Mouse (Mus musculus) intestine, embryonic 16.5 days (tissue): ENCODE data around the gene Cda. TPM values are rescaled to one million over a fixed set of nuclear protein-coding genes. Genes with fewer than 3 reads are reported as not detected.

ENCODE experiments used
- ATAC-seq: fragments of 200-750 bp; cut with Nextera tagmentation; 2 replicates; pipeline ENCODE4 v1.8.0; 2017; ENCODE audit warnings: moderate TSS enrichment, moderate library complexity
- H3K27ac ChIP-seq: fragments of 300-500 bp; sonication (generic); 2 replicates; pipeline ENCODE4 v1.5.1; 2014; ENCODE audit warnings: mild to moderate bottlenecking, low read length
- H3K27me3 ChIP-seq: fragments of 300-500 bp; sonication (generic); replicated peaks from 2 replicates; pipeline ENCODE4 v1.6.1; 2014; ENCODE audit warnings: low read length, control low read depth, mixed read lengths; ENCODE audit not compliant: control insufficient read depth, insufficient read depth
- H3K36me3 ChIP-seq: fragments of 300-500 bp; sonication (generic); 2 replicates; pipeline ENCODE4 v1.6.1; 2014; ENCODE audit warnings: low read length, control low read depth; ENCODE audit not compliant: control insufficient read depth, insufficient read depth
- H3K4me1 ChIP-seq: fragments of 300-500 bp; sonication (generic); 2 replicates; pipeline ENCODE4 v1.6.1; 2014; ENCODE audit warnings: low read length, control low read depth, mixed read lengths; ENCODE audit not compliant: control insufficient read depth, insufficient read depth
- H3K4me2 ChIP-seq: fragments of 300-500 bp; sonication (generic); 2 replicates; pipeline ENCODE4 v1.6.1; 2014; ENCODE audit warnings: low read depth, low read length, control low read depth
- H3K4me3 ChIP-seq: fragments of 300-500 bp; sonication (generic); 2 replicates; pipeline ENCODE4 v1.5.1; 2014; ENCODE audit warnings: mild to moderate bottlenecking, low read length
- H3K9ac ChIP-seq: fragments of 300-500 bp; sonication (generic); 2 replicates; pipeline ENCODE4 v1.6.1; 2014; ENCODE audit warnings: low read depth, low read length
- H3K9me3 ChIP-seq: fragments of 300-500 bp; sonication (generic); 2 replicates; pipeline ENCODE4 v1.6.1; 2016; ENCODE audit warnings: low read length, control low read depth; ENCODE audit not compliant: control insufficient read depth
- WGBS: fragments of 180-500 bp; shearing (Covaris S2); extraction: QIAGEN DNeasy Blood & Tissue Kit; methylation state at CpG from one replicate; pipeline ENCODE4 v1.1.7; 2014; 5-methylcytosine and 5-hydroxymethylcytosine counted together
- polyA plus RNA-seq: library from polyadenylated mRNA; unstranded; fragments of >200 nt; fragmentation: Nextera tagmentation; extraction: Ambion mirVana; gene quantifications from 2 replicates; pipeline ENCODE4 v1.2.1, GENCODE M21; 2015

The Cda gene
- polyA plus RNA-seq, 1 experiment from 2014 or later, result 39.2 TPM

DNA sequence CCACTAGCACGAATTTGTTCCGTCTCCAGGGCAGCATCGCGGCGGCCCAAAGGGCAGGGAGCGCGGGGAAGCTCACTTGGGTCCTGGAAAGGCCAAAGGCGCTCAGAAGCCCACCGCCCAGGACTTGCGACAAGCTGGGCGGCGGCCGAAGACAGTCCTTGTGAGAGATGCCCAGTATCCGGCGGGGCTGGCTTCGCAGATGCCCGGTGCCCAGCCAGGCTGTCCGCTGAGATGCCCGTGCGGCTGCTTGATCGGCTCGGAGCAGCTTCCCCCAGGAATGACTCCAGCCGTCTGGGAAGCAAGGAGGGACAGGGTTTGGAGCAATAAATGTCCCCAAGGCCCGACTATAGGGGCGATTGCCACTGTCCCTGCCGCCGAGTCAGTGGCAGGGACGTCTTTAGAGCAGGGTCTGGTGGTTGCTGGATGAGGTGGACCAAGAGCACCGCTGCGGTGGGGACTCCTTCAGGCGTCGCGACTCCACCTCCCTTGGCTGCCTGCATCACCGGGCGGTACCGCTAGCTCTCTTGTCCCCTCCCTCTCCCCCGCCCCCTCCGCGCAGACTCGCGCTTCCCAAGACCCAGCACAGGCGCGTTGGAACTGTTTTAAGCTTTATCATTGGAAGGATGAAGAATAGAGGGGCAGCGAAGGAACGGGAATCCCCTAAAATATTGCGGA is 28.3 kb upstream of the Cda start, which contains the start of gene Fam43b:
Gene Fam43b (minus strand): TSS at position 558 of the 675 bp plus-strand sequence.
- Histone ChIP-seq H3K4me1 (peaks cover 19% of the 10 kb centered on the region), H3K27me3 (peaks cover 57% of the 10 kb centered on the region), H3K9ac (no peak within 1 kb of the TSS), H3K36me3 (no peaks in the 10 kb centered on the region), H3K9me3 (no peaks in the 10 kb centered on the region), H3K27ac (no peak within 1 kb of the TSS), H3K4me3 (peak within 1 kb of the TSS; percentile 40), H3K4me2 (peak within 1 kb of the TSS; percentile 50)
- ATAC-seq, result no peak
- WGBS, result under 1% methylated on average over 46 of the region's 46 CpGs

DNA sequence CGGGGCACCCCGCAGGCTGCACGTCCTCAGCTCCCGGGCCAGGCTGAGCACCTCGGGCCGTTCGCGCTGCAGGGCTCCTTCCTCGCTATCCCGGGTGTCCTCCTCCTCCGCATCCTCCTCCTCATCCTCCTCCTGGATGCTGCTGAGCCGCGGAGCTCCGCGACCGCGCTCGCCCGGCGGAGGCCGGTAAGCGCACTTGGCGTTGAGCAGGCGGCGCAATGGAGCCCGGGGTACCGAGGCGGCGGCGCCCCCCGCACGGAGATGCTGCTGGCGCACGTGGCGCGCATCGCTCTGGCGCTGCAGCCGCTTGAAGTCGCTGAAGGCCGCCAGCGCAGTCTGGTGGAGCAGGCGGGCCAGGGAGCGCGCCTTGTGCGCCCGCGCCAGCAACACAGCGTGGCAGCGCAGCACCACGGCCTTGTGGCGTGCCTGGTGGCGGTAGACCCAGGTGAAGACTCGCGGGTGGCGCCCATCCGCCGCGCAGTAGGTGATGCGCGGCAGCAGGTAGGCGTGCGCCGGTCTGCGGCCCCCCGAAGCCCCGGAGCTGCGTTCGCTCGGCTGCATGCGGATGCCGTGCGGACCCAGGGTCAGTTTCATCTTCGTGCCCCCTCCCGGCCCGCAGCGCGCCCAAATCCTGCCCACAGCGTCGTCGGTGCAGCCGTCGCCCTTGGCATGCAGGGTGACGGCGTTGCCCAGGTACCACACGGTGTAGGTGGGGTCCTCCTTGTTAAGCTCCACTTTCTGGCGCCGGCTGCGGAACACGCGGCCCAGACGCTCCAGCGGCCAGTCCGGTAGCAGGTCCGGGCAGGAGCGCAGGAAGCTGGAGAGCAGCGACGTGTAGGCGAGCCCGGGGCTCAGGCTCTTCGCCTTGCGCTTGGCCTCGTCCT is 27.5 kb upstream of the Cda start:
- Histone ChIP-seq H3K27me3 (peaks cover 57% of the 10 kb centered on the region), H3K9ac (no peak overlapping the region), H3K4me3 (peak overlapping the region; percentile 40), H3K9me3 (no peaks in the 10 kb centered on the region), H3K4me1 (peaks cover 19% of the 10 kb centered on the region), H3K4me2 (peak overlapping the region; percentile 50), H3K36me3 (no peaks in the 10 kb centered on the region), H3K27ac (no peak overlapping the region)
- ATAC-seq, result no peak
- under 1% methylated on average over 103 of the region's 103 CpGs for WGBS

DNA sequence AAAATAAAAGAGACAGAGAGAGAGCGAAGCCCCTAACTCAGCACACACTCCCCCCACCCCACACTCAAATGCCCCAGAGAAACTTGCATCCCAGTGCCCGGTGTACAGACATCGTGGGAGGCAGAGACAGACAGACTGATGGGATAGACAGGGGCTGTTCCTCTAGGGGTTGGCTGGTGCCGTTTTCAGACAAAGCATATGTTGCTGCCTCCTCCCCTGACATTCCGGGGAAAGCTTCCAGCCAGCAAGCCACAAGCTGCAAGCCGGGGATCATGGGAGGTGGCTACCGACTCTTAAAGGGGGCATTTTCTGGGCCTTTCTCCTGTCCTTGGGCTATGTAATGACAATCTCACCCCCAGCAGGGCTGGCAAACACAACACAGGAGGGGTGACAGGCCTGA is 25.9 kb upstream of the Cda start:
- Histone ChIP-seq H3K9me3 (no peaks in the 10 kb centered on the region), H3K27me3 (peaks cover 57% of the 10 kb centered on the region), H3K27ac (no peak overlapping the region), H3K36me3 (no peaks in the 10 kb centered on the region), H3K4me2 (no peak overlapping the region), H3K4me3 (no peak overlapping the region), H3K4me1 (peaks cover 19% of the 10 kb centered on the region), H3K9ac (no peak overlapping the region)
- WGBS, result 57% methylated on average over 7 of the region's 7 CpGs
- ATAC-seq, result no peak

DNA sequence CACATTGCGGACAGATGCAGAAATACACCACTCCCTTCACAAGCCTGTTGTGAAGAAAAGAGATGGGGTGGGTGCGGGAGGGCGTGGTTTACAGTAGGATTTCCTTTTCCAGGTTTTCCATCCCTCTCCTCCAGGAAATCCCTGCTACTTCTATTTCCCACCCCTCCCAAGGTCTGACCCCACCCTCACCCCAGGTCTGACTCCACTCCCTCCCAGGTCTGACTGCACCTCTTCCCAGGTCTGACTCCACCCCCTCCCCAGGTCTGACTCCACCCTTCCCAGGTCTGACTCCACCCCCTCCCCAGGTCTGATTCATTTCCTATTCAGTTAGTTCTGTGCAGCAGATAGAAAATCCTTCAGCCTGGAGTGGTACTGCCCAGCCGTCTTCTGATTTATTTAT is 16.0 kb upstream of the Cda start:
- no peaks in the 10 kb centered on the region for H3K36me3 ChIP-seq
- no peak overlapping the region for H3K4me2 ChIP-seq
- H3K4me3 ChIP-seq, result no peak overlapping the region
- ATAC-seq, result peak; percentile 67; the same call in 1 of the 2 replicates
- no peaks in the 10 kb centered on the region for H3K9me3 ChIP-seq
- no peaks in the 10 kb centered on the region for H3K4me1 ChIP-seq
- WGBS, result 45% methylated on average over 4 of the region's 4 CpGs
- H3K27ac ChIP-seq, result no peak overlapping the region
- no peaks in the 10 kb centered on the region for H3K27me3 ChIP-seq
- no peak overlapping the region for H3K9ac ChIP-seq

DNA sequence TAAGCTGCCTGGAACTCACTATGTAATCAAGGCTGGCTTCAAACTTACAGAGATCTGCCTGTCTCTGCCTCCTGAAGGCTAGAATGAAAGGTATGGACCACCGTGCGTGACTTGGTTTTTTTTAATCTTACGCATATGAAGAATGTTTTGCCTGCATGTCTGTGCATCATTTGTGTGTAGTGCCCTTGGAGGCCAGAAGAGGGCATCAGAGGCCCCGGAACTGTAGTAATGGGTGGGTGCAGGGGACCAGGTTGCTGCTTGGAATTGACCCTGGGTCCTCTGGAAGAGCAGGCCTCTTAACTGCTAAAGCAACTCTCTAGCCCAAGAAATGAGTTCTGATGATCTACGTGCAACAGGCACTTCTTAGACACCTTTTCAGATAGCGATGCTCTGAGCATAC is 14.7 kb upstream of the Cda start:
- no peak for ATAC-seq
- no peaks in the 10 kb centered on the region for H3K36me3 ChIP-seq
- H3K4me3 ChIP-seq, result no peak overlapping the region
- no peaks in the 10 kb centered on the region for H3K9me3 ChIP-seq
- no peak overlapping the region for H3K27ac ChIP-seq
- WGBS, result 73% methylated on average over 6 of the region's 6 CpGs
- no peaks in the 10 kb centered on the region for H3K4me1 ChIP-seq
- no peak overlapping the region for H3K9ac ChIP-seq
- H3K27me3 ChIP-seq, result no peaks in the 10 kb centered on the region
- no peak overlapping the region for H3K4me2 ChIP-seq

DNA sequence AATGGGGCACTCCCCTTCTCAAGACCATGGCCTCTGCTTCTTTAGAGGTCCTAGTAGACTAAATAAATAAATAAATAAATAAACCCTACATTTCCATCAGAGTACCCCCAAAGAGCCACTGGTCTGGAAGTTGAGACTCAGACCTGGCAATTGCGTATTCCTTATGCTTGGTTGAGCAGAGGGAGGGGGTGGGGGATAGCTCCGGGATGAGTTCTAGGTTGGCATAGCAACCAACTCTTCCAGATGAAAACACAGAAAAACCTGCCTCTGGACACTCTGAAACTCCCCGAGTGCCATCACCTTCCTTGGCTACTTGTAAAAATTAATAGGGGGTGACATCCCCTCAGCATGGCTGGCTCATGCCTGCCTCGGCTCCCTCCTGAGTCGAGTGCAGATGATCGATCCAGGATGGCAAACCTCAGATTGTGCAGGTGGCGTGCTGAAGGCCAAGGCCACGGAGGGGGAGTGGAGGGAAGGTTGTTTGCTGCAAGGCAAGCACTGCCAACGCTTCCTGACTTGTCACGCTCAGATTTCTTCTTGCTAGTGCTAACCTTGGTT is 12.4 kb upstream of the Cda start:
- H3K4me3 ChIP-seq, result no peak overlapping the region
- H3K9me3 ChIP-seq, result no peaks in the 10 kb centered on the region
- no peak overlapping the region for H3K9ac ChIP-seq
- no peak overlapping the region for H3K4me2 ChIP-seq
- no peak for ATAC-seq
- WGBS, result 43% methylated on average over 10 of the region's 10 CpGs
- no peaks in the 10 kb centered on the region for H3K27me3 ChIP-seq
- no peak overlapping the region for H3K27ac ChIP-seq
- H3K36me3 ChIP-seq, result no peaks in the 10 kb centered on the region
- no peaks in the 10 kb centered on the region for H3K4me1 ChIP-seq

DNA sequence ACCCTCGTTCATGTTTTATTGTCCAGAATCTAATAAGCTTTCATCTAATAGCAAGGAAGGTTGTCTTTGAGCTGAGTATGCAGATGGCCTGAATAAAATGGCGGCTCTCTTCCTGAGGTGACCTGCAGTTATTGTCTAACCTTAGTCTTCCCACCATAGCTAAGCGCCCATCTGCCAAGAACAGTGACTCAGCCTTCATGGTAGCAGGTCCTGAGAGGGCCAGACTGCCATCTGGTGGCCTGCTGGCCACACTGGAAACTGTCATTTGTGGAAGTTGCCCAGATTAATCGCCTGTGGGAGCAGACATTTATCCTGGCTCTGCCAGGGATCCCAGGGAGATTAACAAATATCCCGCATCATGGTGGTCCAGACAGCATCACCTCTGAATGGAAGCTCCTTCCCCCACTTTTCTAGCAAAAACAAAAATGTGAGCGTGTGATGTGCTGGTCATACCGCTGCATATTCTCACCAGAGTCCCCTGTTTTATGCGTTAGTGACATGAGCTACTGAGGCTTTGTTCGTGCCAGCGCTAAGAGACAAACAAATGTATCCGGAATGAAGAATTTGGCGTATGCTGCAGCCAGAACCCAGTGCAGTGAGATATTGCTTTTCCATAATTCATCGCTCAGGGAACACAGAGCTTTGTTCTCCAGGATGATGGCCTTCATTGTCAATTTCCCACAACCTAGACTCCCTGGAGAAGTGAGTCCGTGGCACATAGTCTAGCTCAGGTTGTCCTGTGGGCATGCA is 11.5 kb upstream of the Cda start:
- no peak for ATAC-seq
- H3K4me1 ChIP-seq, result no peaks in the 10 kb centered on the region
- no peaks in the 10 kb centered on the region for H3K36me3 ChIP-seq
- no peak overlapping the region for H3K27ac ChIP-seq
- H3K9me3 ChIP-seq, result no peaks in the 10 kb centered on the region
- no peaks in the 10 kb centered on the region for H3K27me3 ChIP-seq
- H3K4me2 ChIP-seq, result no peak overlapping the region
- WGBS, result 51% methylated on average over 14 of the region's 14 CpGs
- no peak overlapping the region for H3K4me3 ChIP-seq
- no peak overlapping the region for H3K9ac ChIP-seq

DNA sequence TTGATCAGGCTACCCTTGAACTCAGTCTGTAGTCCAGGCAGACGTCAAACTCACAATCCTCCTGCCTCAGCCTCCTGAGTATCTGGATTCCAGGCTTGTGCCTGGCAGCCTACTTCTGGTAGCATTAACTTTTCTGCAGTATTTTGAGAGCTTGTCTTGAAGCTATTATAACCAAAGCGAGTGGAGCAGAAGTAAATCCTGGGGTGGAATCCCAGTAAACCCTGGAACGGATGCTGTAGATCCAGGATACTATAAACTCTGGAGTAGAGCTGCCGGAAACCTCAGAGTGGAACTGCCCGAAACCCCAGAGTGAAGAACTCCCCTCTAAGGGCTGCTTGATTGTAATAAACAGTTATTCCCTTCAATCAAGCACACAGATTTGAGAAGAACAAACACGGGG is 9.7 kb upstream of the Cda start:
- H3K36me3 ChIP-seq, result no peaks in the 10 kb centered on the region
- 46% methylated on average over 6 of the region's 6 CpGs for WGBS
- no peak for ATAC-seq

DNA sequence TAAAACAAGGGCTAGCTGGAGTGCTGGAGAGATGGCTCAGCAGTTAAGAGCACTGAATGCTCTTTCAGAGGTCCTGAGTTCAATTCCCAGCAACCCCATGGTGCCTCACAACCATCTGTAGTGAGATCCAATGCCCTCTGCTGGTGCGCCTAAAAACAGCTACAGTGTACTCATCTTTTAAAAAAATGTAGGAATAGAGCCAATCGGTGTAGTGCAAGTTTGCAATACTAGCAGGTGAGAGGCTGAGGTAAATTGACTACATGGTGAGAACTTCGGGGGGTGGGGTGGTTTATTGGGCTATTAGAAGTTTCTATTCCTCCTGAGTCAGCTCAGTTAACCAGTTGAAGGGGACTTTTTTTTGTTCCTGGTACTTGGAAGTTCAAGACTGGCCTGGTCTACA is 7.3 kb upstream of the Cda start:
- no peak for ATAC-seq
- Histone ChIP-seq H3K27ac (no peak overlapping the region), H3K9me3 (no peaks in the 10 kb centered on the region), H3K4me1 (no peaks in the 10 kb centered on the region), H3K9ac (no peak overlapping the region), H3K4me2 (no peak overlapping the region), H3K27me3 (no peaks in the 10 kb centered on the region), H3K36me3 (no peaks in the 10 kb centered on the region), H3K4me3 (no peak overlapping the region)
- WGBS, result 82% methylated on average over 3 of the region's 3 CpGs

More for the DNA sequence above, 9.7 kb upstream of the Cda start:
- Histone ChIP-seq H3K4me3 (no peak overlapping the region), H3K9me3 (no peaks in the 10 kb centered on the region), H3K4me2 (no peak overlapping the region), H3K27me3 (no peaks in the 10 kb centered on the region), H3K27ac (peak overlapping the region; percentile 28; the same call in 1 of the 2 replicates), H3K4me1 (no peaks in the 10 kb centered on the region), H3K9ac (no peak overlapping the region)
